Mouse (Mus musculus): ENCODE data around the gene Xrra1. TPM values are rescaled to one million over a fixed set of nuclear protein-coding genes. Genes with fewer than 3 reads are reported as not detected.

The Xrra1 gene
- polyA plus RNA-seq, 1 experiment from 2014 or later: 0.24 TPM

DNA sequence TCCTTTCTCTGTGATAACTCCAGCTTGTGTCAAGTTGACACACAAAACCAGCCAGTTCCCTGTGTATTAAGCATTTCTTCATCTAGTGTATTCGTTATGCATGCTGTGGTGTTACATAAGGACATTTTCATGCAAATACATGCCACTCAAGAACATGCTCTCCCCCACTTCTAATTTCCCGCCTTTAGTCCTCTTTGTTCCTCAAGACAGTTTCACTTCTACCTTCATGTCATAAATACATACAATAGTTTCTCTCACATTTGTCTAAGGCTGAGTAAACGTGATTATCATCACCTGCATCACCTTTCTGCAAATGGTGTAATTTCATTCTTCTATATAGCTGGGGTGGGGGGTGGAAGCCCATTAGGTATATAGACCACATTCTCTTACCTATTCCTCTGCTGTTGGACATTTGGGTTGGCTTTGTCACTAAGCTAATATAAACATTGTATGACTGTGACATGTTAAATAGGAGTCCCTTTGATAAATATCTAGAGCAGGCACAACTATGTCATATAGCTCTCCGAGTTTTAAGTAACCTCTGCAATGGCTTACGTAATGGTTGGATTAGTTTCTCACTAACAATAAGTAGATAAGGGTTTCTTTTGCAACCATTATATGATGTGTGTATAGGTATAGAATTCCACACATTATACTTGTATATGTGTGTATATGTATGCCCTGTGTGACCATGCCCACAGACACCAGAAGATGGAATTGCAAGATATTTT is 25.6 kb upstream of the Xrra1 start:
- H3K36me3 ChIP-seq: peaks cover 15% of the 10 kb centered on the region
- H3K27ac ChIP-seq: no peak overlapping the region
- H3K4me1 ChIP-seq: peaks cover 23% of the 10 kb centered on the region
- H3K4me3 ChIP-seq: no peak overlapping the region
- WGBS: 81% methylated on average over 5 of the region's 5 CpGs
- DNase-seq (ENCODE audit: low spot score): no peak
- H3K9me3 ChIP-seq: no peaks in the 10 kb centered on the region
- H3K27me3 ChIP-seq (ENCODE audit: insufficient read depth, poor library complexity, severe bottlenecking): no peaks in the 10 kb centered on the region

DNA sequence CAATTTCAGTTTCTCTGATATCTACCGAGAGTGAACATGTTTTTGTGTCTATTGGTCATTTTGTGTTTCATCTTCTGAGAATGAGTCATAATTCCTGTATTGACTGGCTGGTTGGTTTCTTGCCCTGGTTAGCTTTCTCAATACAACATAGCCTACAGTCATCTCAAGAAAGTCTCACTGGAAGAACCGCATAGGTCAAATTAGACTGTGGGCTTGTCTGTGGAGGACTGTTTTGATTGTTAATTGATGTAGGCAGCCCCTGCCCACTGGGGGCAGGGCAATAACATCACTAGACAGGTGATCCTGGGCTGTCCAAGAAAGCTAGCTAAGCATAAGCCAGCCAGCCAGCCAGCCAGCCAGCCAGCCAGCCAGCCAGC is 25.1 kb upstream of the Xrra1 start:
- H3K27me3 ChIP-seq (ENCODE audit: insufficient read depth, poor library complexity, severe bottlenecking): no peaks in the 10 kb centered on the region
- no peak overlapping the region for H3K4me3 ChIP-seq
- WGBS: 87% methylated on average over 2 of the region's 2 CpGs
- H3K4me1 ChIP-seq: peaks cover 20% of the 10 kb centered on the region
- no peak for DNase-seq (ENCODE audit: low spot score)
- peaks cover 20% of the 10 kb centered on the region for H3K36me3 ChIP-seq
- H3K9me3 ChIP-seq: no peaks in the 10 kb centered on the region
- H3K27ac ChIP-seq: no peak overlapping the region

DNA sequence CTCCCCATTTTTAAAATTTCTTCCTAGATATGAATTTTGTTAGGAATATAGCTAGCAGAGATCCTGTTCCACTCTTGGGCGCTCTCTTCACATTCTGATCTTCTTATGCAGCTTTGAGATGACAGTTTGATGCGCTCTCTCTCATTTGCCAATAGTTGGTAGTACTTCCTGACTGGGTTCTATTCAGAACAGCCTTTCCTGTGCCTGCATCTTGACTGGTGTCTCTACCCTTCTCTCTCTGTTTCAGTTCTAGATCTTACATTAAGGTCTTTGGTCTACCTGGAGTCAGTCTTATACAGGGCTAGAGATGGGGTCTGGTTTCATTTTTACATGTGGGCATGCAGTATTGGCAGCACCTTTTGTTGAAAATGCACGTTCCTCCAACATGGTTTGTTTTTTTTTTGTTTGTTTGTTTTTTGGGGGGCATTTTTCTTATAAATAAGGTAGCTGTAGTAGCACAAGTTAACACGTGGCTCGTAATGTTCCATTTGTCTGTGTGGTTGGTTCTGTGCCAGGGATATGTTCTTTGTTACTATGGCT is 24.5 kb upstream of the Xrra1 start:
- no peak overlapping the region for H3K4me3 ChIP-seq
- H3K9me3 ChIP-seq: no peaks in the 10 kb centered on the region
- no peak overlapping the region for H3K27ac ChIP-seq
- DNase-seq (ENCODE audit: low spot score): no peak
- H3K4me1 ChIP-seq: peaks cover 20% of the 10 kb centered on the region
- 87% methylated on average over 5 of the region's 5 CpGs for WGBS
- no peaks in the 10 kb centered on the region for H3K27me3 ChIP-seq (ENCODE audit: insufficient read depth, poor library complexity, severe bottlenecking)
- H3K36me3 ChIP-seq: peaks cover 26% of the 10 kb centered on the region

DNA sequence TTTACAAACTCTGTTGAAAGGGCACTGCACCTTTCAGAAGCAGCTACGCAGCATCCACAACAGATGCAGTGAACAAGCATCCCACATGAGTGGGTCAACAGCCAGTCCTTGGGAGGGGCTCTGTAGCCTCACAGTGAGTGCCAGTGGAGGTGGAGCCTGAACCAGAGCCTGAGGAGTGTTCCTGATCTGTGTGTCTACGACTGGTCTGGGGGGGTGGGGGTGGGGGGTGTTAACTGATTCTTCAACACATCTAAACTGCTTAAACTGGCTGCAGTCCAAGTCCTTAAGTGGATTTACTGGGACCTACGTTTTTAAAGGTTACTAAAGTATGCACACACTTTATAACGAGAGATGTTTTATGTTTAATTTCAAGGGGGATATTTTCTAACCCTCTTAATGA is 22.1 kb upstream of the Xrra1 start:
- no peak for DNase-seq (ENCODE audit: low spot score)
- Histone ChIP-seq H3K27me3 (ENCODE audit: insufficient read depth, poor library complexity, severe bottlenecking) (no peaks in the 10 kb centered on the region), H3K36me3 (peaks cover 50% of the 10 kb centered on the region), H3K27ac (no peak overlapping the region), H3K4me3 (no peak overlapping the region), H3K4me1 (peaks cover 31% of the 10 kb centered on the region), H3K9me3 (no peaks in the 10 kb centered on the region)
- 51% methylated on average over 4 of the region's 4 CpGs for WGBS

DNA sequence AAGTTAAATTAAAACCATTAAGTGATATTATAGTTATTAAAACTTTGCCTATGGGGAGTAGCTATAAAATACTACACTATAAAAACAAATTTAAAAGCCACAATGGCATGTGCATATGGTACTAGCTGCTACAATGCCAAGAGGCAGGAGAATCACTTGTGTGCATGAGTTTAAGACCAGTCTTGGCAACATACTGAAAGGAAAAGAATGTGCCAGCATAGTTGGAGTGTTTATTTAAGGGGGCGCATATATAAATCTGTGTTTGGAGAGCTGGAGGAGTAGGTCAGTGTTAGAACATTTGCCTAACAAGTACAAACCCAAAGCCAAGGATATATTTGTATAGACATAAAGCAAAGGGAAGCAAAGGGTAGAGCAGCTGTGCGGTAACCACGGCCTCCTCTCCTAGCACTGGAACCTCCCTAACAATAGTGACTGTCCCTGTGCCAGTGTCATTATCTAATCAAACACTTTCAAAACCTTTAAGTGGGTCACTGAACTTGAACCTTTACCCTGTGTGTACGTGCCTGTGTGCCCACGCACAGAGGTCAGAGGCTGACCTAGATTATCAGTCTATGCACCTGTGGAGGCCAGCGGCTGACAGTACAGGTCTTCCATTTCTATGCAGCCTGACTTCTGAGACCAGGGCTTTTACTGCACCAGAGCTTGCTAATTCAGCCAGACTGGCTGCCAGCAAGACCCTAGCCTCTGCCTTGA is 21.4 kb upstream of the Xrra1 start:
- DNase-seq (ENCODE audit: low spot score): no peak
- H3K27ac ChIP-seq: peak overlapping the region; percentile 12; the same call in 1 of the 2 replicates
- no peak overlapping the region for H3K4me3 ChIP-seq
- H3K36me3 ChIP-seq: peaks cover 56% of the 10 kb centered on the region
- H3K9me3 ChIP-seq: no peaks in the 10 kb centered on the region
- WGBS: 63% methylated on average over 6 of the region's 6 CpGs
- peaks cover 31% of the 10 kb centered on the region for H3K4me1 ChIP-seq
- no peaks in the 10 kb centered on the region for H3K27me3 ChIP-seq (ENCODE audit: insufficient read depth, poor library complexity, severe bottlenecking)

DNA sequence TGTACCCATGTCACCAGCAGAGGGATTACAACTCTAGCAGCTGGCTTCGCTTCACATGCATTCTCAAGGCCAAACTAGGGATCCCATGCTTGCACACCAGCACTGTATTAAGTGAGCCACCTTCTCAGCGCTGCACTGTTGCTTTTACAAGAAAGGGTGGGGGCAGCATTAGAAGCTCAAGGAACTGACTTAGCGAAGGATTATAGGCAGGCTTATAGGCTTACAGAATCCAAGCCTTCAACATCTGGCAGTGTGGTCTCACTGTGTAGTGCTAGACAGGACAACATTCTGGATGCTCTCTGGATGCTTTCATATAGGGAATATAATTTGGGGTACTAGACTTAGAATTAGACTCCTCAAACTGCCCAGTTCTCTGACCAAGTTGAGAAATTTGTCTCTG is 20.7 kb upstream of the Xrra1 start:
- WGBS: 86% methylated on average over 3 of the region's 3 CpGs
- no peak for DNase-seq (ENCODE audit: low spot score)
- peaks cover 63% of the 10 kb centered on the region for H3K36me3 ChIP-seq
- no peaks in the 10 kb centered on the region for H3K9me3 ChIP-seq
- H3K4me3 ChIP-seq: no peak overlapping the region
- H3K27me3 ChIP-seq (ENCODE audit: insufficient read depth, poor library complexity, severe bottlenecking): no peaks in the 10 kb centered on the region
- H3K27ac ChIP-seq: peak overlapping the region; percentile 12; the same call in 1 of the 2 replicates
- peaks cover 31% of the 10 kb centered on the region for H3K4me1 ChIP-seq

DNA sequence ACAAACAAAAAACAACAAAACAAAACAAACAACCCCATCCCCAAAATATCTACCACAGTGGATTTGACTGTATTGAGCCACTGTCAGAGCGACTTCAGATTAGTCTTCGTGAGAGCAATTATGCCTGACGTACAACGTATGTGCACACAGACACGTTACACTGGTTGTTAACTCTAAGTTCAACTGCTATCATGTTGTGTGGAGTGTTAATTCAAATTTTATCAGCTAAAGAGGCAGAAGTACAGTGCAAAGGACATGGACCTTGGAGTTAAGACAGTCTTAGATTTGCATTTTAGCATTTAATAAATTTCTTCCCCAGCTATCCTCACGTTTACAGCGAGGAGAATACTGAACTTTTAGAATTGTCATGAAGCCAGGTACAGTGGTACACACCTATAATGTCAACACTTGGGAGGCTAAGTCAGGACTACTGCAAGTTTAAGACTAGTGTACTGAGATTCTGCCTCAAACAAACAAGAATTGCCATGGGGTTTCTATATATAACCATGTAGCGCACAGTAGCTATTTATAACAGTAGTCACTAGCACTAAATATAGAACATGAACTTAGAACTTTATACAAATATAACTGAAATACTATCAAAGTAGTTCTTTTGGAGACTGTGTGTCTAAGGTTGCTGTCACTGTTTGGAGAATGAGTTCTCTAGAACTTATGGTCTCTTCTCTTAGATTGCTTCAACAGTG is 13.2 kb upstream of the Xrra1 start:
- H3K27me3 ChIP-seq (ENCODE audit: insufficient read depth, poor library complexity, severe bottlenecking): no peaks in the 10 kb centered on the region
- no peak for DNase-seq (ENCODE audit: low spot score)
- no peak overlapping the region for H3K4me3 ChIP-seq
- H3K4me1 ChIP-seq: 0 out of 2 replicates have a peak, but pooled peaks cover 8% of the 10 kb centered on the region
- 89% methylated on average over 8 of the region's 8 CpGs for WGBS
- no peaks in the 10 kb centered on the region for H3K9me3 ChIP-seq
- H3K36me3 ChIP-seq: peaks cover 74% of the 10 kb centered on the region
- peak overlapping the region; percentile 36; the same call in 1 of the 2 replicates for H3K27ac ChIP-seq

DNA sequence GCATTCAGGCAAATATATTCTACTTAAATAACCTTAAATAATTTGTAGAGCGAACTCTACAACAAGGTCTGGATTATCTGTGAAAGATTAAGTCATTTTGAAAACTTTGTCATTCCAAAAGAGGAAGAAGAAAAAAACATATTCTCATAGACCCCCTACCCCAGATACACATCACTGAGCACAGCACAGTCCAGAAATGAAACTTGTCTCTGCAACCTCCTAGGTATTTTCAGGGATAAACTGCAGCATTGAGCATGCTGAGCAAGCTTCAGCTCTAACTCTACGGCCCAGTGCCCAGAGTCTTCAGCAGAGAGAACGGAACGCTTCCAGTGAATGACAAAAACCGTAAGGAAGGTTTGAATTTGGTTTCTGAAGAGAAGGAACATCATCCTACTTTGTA is 8.4 kb upstream of the Xrra1 start:
- peaks cover 9% of the 10 kb centered on the region; the same call in 1 of the 2 replicates for H3K4me1 ChIP-seq
- WGBS: 94% methylated on average over 5 of the region's 5 CpGs
- no peak for DNase-seq (ENCODE audit: low spot score)
- H3K4me3 ChIP-seq: no peak overlapping the region
- peaks cover 51% of the 10 kb centered on the region for H3K36me3 ChIP-seq
- H3K27me3 ChIP-seq (ENCODE audit: insufficient read depth, poor library complexity, severe bottlenecking): no peaks in the 10 kb centered on the region
- no peak overlapping the region for H3K27ac ChIP-seq
- H3K9me3 ChIP-seq: no peaks in the 10 kb centered on the region

DNA sequence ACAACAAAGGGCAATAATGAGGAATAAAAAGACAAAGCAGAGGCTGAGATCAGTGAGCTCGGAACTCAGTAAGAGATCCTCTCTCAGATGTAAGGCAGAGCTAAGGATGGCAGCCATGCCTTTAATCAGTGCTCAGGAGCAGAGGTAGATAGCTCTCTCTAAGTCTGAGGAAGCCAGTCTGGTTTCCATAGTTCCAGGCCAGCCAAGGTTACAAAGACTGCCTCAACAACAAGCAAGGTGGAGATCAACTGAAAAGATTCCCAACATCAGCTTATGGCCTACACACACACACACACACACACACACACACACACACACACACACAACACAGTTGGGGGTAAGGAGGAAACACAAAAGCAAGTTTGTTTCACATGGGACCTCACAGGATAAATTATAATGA is 7.8 kb upstream of the Xrra1 start:
- Histone ChIP-seq H3K4me3 (no peak overlapping the region), H3K4me1 (peaks cover 9% of the 10 kb centered on the region; the same call in 1 of the 2 replicates), H3K36me3 (peaks cover 53% of the 10 kb centered on the region), H3K27me3 (ENCODE audit: insufficient read depth, poor library complexity, severe bottlenecking) (no peaks in the 10 kb centered on the region), H3K27ac (no peak overlapping the region), H3K9me3 (no peaks in the 10 kb centered on the region)
- no peak for DNase-seq (ENCODE audit: low spot score)
- WGBS: 82% methylated on average over 1 of the region's 1 CpGs

DNA sequence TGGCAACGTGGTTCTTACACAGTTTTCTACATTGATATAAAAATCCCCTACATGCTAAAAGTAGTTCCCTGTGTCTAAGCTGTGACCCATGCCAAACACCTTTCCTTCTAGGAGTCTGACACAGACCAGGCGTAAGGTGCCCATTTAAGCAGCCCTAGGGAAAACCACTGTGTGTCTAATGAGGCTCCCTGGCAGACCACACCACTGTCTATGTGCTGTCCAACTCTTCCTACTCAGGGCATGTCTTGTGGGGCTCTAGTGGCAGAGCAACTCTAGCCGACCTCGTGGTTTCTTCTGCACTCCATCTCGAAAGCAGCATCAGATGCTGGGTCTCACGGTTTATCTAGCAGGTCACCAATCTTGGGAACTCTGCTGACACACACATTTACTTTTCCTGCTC is 7.3 kb upstream of the Xrra1 start:
- H3K9me3 ChIP-seq: no peaks in the 10 kb centered on the region
- 83% methylated on average over 6 of the region's 6 CpGs for WGBS
- peaks cover 53% of the 10 kb centered on the region for H3K36me3 ChIP-seq
- no peak for DNase-seq (ENCODE audit: low spot score)
- no peaks in the 10 kb centered on the region for H3K27me3 ChIP-seq (ENCODE audit: insufficient read depth, poor library complexity, severe bottlenecking)
- H3K4me3 ChIP-seq: no peak overlapping the region
- H3K27ac ChIP-seq: no peak overlapping the region
- peaks cover 12% of the 10 kb centered on the region for H3K4me1 ChIP-seq

DNA sequence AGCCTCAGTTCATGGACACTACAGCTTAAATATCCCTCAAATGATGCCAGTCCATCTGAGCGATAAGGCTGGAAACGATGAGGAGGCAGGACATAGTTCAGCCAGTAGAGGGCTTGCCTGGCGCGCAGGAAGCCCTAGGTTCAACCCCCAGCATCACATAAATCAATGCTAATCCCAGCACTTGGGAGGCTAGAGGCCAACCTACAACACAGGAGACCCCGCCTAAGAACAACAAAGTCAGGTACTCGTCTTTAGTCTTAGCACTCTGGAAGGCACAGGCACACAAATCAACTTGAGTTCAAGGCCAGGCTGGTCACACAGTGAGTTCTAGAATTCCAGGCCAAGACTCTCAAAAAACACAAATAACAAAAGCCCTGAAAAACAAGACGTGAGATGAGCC is 5.6 kb upstream of the Xrra1 start:
- peaks cover 42% of the 10 kb centered on the region for H3K36me3 ChIP-seq
- 87% methylated on average over 7 of the region's 7 CpGs for WGBS
- no peak overlapping the region for H3K4me3 ChIP-seq
- H3K27ac ChIP-seq: no peak overlapping the region
- H3K9me3 ChIP-seq: no peaks in the 10 kb centered on the region
- H3K27me3 ChIP-seq (ENCODE audit: insufficient read depth, poor library complexity, severe bottlenecking): no peaks in the 10 kb centered on the region
- peaks cover 25% of the 10 kb centered on the region for H3K4me1 ChIP-seq
- DNase-seq (ENCODE audit: low spot score): no peak

DNA sequence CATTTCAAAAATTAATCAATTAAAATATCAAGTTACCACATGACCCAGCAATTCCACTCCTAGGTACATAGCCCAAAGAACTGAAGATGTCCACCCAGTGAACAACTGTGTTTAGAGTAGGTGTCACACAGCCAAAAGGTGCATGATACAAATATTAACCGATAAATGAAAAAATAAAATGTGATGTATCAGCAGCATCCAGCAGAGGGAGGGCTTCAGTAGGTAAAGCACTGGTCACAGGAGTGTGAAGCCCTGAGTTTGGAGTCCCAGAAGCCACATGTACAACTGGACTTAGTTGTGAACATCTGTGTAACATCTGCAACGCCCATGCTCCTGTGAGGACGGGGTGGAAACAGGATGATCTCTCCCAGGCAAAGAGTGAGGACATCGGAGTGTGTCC is 4.6 kb upstream of the Xrra1 start:
- no peak overlapping the region for H3K27ac ChIP-seq
- H3K36me3 ChIP-seq: peaks cover 35% of the 10 kb centered on the region
- DNase-seq (ENCODE audit: low spot score): no peak
- no peaks in the 10 kb centered on the region for H3K9me3 ChIP-seq
- H3K4me3 ChIP-seq: no peak overlapping the region
- WGBS: 91% methylated on average over 4 of the region's 4 CpGs
- no peaks in the 10 kb centered on the region for H3K27me3 ChIP-seq (ENCODE audit: insufficient read depth, poor library complexity, severe bottlenecking)
- H3K4me1 ChIP-seq: peaks cover 28% of the 10 kb centered on the region
